Mouse (Mus musculus) erythroblast, adult 5-6 weeks (primary cell): Measurements from ENCODE around the gene Gm3625. TPM values are rescaled to one million over a fixed set of nuclear protein-coding genes. Genes with fewer than 3 reads are reported as not detected.

Source experiments
- ATAC-seq: replicated peaks from 2 replicates; pipeline ENCODE4 v1.8.0; 2016; ENCODE audit warnings: moderate number of reproducible peaks, mild to moderate bottlenecking, moderate TSS enrichment, inconsistent platforms; ENCODE audit not compliant: poor library complexity, low FRiP score, severe bottlenecking
- total RNA-seq, 2 experiments: library from RNA; stranded (forward) in 1 of 2; stranded (reverse) in 1 of 2; fragments of 150-400 nt in 1 of 2; fragments of 200-764, 138-1000 nt in 1 of 2; gene quantifications; 2 replicates each; pipeline versions ENCODE4 v1.2.3 to v1.2.4; 2015 to 2017; ENCODE audit warnings: low replicate concordance in 2 of 2

Gm3625 gene
- not detected in 2 replicates for total RNA-seq (2015; ENCODE audit: low replicate concordance)
- total RNA-seq (2017; ENCODE audit: low replicate concordance), result not detected in 2 replicates

DNA sequence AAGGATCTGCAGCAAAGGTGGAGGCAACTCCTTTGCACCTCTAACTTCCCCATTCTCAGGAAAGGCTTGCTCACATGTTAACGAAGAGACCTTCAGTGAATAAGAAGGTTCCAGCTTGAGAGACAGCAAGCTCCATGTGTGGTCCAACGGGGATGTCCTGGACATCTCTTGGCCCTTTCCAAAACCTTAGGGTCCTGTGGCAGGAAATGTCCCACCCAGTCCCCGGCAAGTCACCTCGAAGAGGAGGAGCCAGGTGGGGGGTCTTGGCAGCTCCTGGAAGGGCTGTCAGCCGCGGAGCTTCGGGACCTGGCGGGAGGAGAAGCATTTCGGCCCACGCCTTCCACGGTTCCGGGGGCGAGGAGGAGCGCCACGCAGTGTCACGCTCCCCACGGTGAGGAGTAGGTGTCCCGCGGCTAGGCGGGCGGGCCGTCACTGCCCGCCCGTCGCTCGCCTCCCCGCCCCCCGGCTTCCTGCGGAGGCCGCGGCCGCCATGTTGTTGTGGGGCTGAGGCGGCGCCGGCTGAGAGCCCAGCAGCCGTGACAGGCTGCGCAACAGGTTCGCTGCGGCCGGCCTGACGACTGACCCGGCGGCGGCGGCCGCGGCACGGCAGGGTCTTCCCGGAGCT is at the start of gene Gm3625, which contains the start of gene Itsn2:
Gene Gm3625, minus strand, starts transcription at position 387 of the 625 bp plus-strand sequence.
Gene Itsn2, plus strand, starts transcription at position 98 of the 625 bp plus-strand sequence.
- ATAC-seq, result peak; percentile 93

GRCm38 (mm10) chr12:4640737-4641136 is 48.0 kb upstream of the Gm3625 start:
- no peak for ATAC-seq

- ATAC-seq, result no peak
Observed at GRCm38 (mm10) chr12:4638438-4638837, 45.7 kb upstream of the Gm3625 start.

DNA sequence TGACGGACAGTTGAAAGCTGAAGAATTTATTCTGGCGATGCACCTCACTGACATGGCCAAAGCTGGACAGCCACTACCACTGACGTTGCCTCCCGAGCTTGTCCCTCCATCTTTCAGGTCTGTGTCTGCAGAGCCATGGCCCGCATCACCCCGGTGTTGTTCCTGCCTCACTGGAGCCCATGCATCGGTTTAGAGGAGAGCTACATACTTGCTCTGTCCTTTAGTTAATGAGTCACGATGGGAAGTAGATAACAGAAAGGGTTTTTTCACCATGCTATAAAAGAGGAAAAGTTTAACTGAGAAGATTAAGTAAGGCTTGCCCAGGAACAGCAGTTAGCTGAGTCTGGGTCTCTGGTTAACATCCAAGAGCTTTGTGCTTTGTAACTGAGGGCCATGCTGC is 40.2 kb upstream of the Gm3625 start:
- no peak for ATAC-seq

DNA sequence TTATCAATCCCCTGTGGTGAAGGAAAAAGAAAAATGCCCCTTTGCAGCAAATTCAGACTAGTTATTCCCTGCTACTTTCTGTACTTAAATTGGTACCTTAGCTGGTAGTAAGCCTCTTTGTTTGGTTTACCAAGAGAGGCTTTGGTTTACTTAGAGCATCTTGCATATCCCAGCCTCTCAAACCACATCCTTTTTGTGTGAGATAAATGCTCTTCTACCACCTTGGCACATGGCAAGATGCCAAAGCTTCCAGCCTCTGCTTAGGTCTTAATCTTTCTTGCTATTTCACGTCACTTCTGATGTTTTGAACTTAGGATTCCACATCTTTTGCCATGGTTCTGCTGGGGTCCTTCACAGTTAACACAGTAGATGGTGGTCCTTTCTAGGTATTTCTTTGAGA is 31.5 kb upstream of the Gm3625 start:
- no peak for ATAC-seq

DNA sequence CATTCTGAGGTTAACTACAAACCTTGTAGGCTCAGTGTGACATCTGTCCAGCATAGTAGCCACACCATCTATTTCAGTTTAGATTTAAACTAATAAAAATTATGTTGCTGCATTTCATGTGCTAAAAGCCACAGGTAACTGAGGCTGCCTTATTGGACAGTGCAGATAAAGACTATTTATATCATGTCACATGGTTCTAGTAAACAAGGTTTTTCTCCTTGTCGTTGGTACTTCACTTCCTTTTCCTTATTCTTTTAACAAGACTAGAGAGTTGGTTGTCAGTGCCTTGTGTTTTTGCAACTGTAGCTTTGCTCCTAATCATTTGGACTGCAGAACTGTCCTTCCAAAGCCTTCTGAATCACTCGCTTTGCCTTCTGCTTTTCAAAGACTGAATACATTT is 22.0 kb upstream of the Gm3625 start:
- no peak for ATAC-seq

DNA sequence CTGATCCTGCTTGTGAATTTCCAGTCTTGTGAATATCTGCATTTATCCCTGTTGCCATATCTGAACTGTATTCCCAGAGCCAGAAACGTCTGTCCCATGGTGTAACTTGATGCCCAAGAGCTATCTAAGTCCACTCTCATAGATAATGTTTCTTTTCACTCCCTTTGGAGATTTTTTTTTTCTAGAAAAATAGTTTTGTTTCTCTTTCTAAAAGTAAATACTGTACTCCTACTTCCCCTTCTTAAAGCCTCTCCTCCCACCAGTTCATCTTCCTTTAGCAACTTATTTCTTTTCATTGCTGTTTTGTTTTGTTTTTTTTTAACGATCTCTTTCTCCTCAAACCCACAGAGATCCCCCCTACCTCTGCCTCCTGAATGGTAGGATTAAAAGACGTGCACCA is 13.9 kb upstream of the Gm3625 start:
- no peak for ATAC-seq

DNA sequence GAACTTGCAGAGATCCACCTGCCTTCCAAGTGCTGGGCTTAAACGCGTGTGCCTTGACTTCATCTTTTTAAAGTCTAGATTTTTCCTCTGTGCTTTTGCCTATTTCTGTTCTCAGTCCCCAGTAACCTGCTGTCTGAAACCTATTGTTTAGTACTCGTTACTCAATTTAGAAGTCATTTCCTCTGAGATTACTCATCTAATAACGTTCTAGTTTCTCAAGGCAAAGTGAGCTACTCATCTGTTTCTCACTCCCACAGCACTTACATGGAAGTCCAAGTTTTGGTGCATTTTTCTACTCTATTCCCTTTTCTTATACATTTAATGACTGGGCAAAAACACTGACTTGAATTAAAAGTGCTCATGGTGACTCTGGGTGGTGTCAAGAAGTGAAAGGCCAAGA is 7.0 kb upstream of the Gm3625 start:
- ATAC-seq, result no peak

DNA sequence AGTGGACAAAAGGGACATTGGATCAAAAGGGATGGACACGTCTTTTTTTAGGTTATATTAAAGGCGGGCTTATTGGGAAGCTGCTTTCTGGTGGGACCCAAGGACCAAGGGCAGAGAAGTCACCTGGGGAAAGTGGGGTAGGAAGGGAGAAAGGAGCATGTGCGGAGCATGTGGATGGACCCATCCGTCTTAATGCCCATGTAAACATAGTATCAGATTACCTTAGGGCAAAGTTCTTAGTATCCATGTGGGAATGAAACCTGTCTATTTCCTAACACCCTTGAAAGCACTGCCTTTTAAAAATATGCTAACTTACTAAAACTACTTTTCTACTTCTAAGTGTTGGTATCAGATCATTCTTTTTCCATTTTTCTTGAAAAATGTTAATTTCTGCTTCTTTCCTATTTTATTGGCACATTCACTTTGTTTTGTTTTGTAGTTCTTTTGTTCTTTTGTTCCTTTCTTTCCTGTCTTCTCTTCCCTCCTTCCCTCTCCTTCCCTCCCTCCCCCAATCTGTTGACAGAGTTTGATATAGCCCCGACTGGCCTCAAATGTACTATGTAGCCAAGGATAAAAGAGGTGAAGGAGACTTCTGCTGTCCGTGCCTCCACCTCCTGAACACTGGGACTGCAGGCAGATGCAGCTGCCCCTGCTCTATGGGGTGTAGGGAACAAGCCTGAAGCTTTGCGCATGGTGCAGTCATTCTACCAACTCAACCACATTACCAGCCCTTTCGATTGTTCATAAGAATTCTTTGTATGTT is 6.1 kb upstream of the Gm3625 start:
- no peak for ATAC-seq

DNA sequence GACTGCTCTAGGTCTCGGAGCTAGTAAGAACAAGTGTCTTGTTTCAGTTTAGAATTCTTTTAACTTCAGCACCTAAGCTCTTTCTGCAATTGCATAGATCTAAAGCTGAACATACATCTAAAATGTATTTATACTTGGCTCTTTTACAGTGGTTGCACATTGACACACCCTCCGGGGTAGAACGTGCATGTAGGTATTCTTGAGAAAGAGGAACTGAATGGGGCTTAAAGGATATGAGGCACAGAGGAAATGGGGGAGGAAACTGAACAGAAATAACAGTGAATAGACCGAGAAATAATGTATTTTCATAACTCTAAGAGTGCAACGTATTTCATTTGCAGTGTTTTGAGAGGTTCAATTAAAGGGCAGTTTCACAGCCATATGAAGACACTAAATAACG is 2.3 kb upstream of the Gm3625 start:
- no peak for ATAC-seq

GRCm38 (mm10) chr12:4593930-4594391 is 1.2 kb upstream of the Gm3625 start:
- ATAC-seq, result no peak

DNA sequence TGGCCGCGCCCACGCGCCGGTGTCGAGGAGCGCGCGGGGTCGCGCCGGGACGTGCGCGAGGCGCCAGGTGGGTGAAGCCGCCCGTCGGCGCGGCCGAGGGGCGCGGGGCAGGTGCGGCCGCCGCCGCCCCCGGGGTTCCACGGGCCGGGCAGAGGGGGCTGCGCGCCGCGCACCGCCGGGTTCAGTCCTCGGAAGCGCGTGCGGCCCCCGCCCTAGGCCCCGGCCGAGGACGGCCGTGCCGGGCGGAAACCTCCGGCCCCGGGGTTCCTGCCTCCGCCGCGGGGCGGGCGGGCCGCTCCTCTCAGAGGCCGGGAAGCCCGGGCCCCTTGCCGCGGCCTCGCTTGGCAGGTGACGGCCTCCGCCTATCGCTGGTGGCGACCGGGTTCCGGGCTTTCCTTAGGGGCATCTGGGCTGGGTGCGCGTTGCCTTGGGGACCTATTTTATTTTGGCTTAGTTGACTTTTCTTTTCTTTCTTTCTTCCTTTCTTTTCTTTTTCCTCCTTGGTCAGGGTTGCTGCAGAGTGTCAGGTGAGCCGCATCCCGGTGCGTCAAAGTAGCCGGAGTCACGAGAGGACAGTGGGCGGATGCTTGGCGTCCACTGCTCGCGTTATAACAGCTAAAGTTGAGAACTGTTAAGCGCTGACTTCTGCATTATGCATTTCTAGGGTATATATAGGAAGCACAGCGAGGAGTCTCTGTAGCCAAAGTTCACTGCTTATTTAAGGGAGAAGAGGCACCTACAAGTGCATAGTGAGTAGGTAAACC is 621 bp upstream of the Gm3625 start:
- ATAC-seq, result peak; percentile 78

DNA sequence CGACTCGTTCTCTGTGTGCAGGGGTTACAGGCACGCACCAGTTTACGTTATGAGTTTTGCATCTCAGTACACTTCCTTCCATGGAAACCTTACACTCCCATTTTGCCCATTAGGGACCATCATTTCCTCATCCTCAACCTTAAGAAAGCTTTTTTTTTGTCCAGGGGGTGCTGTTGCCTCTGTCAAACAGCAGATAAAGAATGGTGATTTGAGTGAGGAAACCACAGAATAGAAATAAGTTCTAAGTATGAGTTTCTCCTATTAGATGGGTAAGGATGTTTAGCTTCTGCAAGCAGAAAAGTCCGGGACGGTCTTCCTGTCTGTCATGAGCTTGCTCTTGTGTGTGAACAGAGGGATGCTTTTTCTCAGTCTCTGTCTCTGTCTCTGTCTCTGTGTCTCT is 702 bp downstream of the Gm3625 start:
- ATAC-seq, result no peak

- ATAC-seq, result no peak
Observed at GRCm38 (mm10) chr12:4588603-4589002, 4.1 kb downstream of the Gm3625 start.

- no peak for ATAC-seq
Observed at GRCm38 (mm10) chr12:4587846-4588245, 4.9 kb downstream of the Gm3625 start.

GRCm38 (mm10) chr12:4582326-4582725 is 10.4 kb downstream of the Gm3625 start:
- no peak for ATAC-seq

- no peak for ATAC-seq
Observed at GRCm38 (mm10) chr12:4574065-4574464, 18.7 kb downstream of the Gm3625 start.

DNA sequence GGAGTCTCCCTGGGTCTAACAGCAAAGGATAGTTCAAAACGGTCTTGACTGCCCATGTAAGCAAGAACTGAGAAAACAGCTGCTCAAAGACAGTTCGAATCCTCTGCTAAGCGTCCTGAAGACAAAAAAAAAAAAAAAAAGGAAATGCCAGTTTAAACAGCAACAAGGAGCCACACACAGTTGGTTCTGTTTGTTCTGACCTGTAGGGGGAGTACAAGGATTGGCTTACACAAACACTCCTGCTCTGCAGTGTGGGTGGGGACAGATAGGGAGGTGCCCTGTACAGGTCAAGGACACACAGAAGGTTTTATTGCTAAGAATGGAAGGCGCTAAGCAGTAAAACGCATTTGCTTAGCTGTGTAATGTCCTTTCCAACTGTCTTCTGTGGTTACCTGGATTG is 20.9 kb downstream of the Gm3625 start:
- peak; percentile 90 for ATAC-seq

DNA sequence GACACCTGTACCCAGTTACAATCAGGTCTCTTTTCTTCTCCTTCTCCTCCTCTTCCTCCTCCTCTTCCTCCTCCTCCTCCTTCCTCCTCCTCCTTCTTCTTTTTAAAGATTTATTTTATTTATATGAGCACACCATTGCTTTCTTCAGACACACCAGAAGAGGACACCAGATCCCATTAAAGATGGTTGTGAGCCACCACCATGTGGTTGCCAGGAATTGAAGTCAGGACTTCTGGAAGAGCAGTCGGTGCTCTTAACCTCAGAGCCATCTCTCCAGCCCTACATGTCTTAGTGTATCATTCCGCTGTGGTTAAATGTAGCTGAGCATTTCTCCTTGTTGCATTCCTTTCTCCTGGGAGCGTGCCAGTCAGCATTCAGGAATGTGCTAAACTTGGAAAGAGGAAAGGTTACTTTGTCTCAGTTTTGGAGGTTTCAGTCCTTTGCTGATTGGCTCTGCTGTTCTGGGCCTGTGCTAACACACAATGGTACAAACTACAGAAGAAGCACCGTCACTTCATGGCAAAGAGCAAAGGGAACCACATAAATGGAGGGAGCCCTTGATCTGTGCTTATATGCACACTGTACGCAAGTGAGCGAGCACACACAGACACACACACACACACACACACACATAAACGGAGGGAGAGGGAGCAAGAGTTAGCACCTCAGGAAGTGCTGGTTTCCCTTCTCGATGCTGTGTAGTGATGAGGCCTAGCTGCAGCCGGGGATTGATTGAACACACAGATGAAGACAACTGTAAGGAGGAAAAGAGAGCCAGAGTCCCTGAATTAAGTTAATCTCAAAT is 34.0 kb downstream of the Gm3625 start:
- ATAC-seq, result no peak

- ATAC-seq, result no peak
Observed at GRCm38 (mm10) chr12:4558013-4558412, 34.7 kb downstream of the Gm3625 start.
